Comparison of ENCODE assay signal across 10 mouse cellular contexts in the genomic region with DNA sequence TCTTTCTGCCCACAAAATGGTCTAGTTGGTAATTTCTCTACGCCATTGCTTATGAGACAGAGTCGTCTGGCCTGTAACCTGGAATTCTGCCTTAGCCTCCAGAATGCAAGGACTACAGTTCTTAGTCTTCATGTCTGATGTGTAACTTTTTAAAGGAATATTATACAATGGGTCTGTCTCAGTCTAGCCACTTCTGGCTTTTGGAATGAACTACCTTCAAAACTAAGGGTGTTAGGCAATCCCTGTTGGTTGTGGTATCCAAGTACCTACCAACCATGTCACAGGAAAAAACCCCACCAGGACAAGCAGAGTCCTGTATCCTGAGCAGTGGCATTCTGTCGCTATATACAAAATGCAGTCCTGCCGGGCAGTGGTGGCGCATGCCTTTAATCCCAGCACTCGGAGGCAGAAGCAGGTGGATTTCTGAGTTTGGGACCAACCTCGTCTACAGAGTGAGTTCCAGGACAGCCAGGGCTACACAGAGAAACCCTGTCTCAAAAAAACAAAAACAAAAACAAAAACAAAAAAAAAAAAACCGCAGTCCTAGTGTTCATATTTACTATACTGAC. TPM values are rescaled to one million over a fixed set of nuclear protein-coding genes. Genes with fewer than 3 reads are reported as not detected.
DNase-seq lines count a peak whose midpoint lies in the region; ATAC-seq and TF ChIP-seq lines count a peak whose summit lies in the region.
"Had no signal": no experiment of that assay in that cellular context is flagged by ENCODE, and none has a peak within 500 bp of the region (broad histone marks: within the 10 kb centered on the region; RNA-seq: fewer than 3 reads in every experiment).

No protein-coding gene starts in this region.

- H3K27me3 ChIP-seq in kidney, postnatal 0 days (ENCODE audit: insufficient read depth, low read length) = no peaks in the 10 kb centered on the region
- H3K27me3 ChIP-seq in embryonic facial prominence, embryonic 13.5 days = peaks cover 5% of the 10 kb centered on the region; the same call in 1 of the 2 replicates
- H3K27me3 ChIP-seq in intestine, embryonic 14.5 days (replicated peaks; ENCODE audit: control insufficient read depth, insufficient read depth, low read length) = no peaks in the 10 kb centered on the region
- H3K27me3 ChIP-seq in neural tube, embryonic 12.5 days (replicated peaks) = no peaks in the 10 kb centered on the region

- 81% methylated on average over 8 of the region's 8 CpGs for WGBS in kidney, postnatal 0 days
- WGBS in embryonic facial prominence, embryonic 13.5 days = 69% methylated on average over 8 of the region's 8 CpGs
- WGBS in intestine, embryonic 14.5 days = 75% methylated on average over 8 of the region's 8 CpGs
- WGBS in neural tube, embryonic 12.5 days = 80% methylated on average over 8 of the region's 8 CpGs

- H3K9me3 ChIP-seq in kidney, postnatal 0 days (replicated peaks; ENCODE audit: low read length) = no peaks in the 10 kb centered on the region
- no peaks in the 10 kb centered on the region for H3K9me3 ChIP-seq in embryonic facial prominence, embryonic 13.5 days
- H3K9me3 ChIP-seq in intestine, embryonic 14.5 days (ENCODE audit: control insufficient read depth, low read length) = no peaks in the 10 kb centered on the region
- H3K9me3 ChIP-seq in neural tube, embryonic 12.5 days = no peaks in the 10 kb centered on the region

- peak overlapping the region; percentile 54; the same call in 1 of the 2 replicates for H3K4me2 ChIP-seq in kidney, postnatal 0 days (ENCODE audit: low read length)
- peak overlapping the region; percentile 56 for H3K4me2 ChIP-seq in embryonic facial prominence, embryonic 13.5 days
- peak overlapping the region; percentile 58 for H3K4me2 ChIP-seq in intestine, embryonic 14.5 days (ENCODE audit: low read length)
- peak overlapping the region; percentile 57 for H3K4me2 ChIP-seq in neural tube, embryonic 12.5 days (replicated peaks)

- H3K4me1 ChIP-seq in kidney, postnatal 0 days (replicated peaks; ENCODE audit: insufficient read depth, low read length) = peaks cover 18% of the 10 kb centered on the region
- peaks cover 25% of the 10 kb centered on the region for H3K4me1 ChIP-seq in embryonic facial prominence, embryonic 13.5 days
- peaks cover 9% of the 10 kb centered on the region for H3K4me1 ChIP-seq in intestine, embryonic 14.5 days (replicated peaks; ENCODE audit: control insufficient read depth, insufficient read depth, low read length)
- peaks cover 23% of the 10 kb centered on the region for H3K4me1 ChIP-seq in neural tube, embryonic 12.5 days

- 0 out of 2 replicates have a peak, but pooled peaks cover 4% of the 10 kb centered on the region for H3K36me3 ChIP-seq in kidney, postnatal 0 days (ENCODE audit: insufficient read depth, low read length)
- H3K36me3 ChIP-seq in embryonic facial prominence, embryonic 13.5 days = peaks cover 9% of the 10 kb centered on the region
- H3K36me3 ChIP-seq in intestine, embryonic 14.5 days (ENCODE audit: control insufficient read depth, insufficient read depth, low read length) = peaks cover 9% of the 10 kb centered on the region; the same call in 1 of the 2 replicates
- H3K36me3 ChIP-seq in neural tube, embryonic 12.5 days = peaks cover 5% of the 10 kb centered on the region; the same call in 1 of the 2 replicates

- H3K4me3 ChIP-seq in kidney, postnatal 0 days (replicated peaks; ENCODE audit: low read depth, low read length) = no peak overlapping the region; the same call in 1 of the 2 replicates
- peak overlapping the region; percentile 88 for H3K4me3 ChIP-seq in embryonic facial prominence, embryonic 13.5 days
- H3K4me3 ChIP-seq in intestine, embryonic 14.5 days (ENCODE audit: low read depth, low read length) = no peak overlapping the region
- H3K4me3 ChIP-seq in neural tube, embryonic 12.5 days = peak overlapping the region; percentile 48; the same call in 1 of the 2 replicates

- no peak for ATAC-seq in kidney, postnatal 0 days (replicated peaks; ENCODE audit: low FRiP score, low read depth)
- ATAC-seq in embryonic facial prominence, embryonic 13.5 days (ENCODE audit: insufficient number of reproducible peaks, insufficient read depth, low FRiP score, low TSS enrichment, low read depth) = no peak
- no peak for ATAC-seq in intestine, embryonic 14.5 days (replicated peaks; ENCODE audit: low FRiP score, low TSS enrichment, low read depth)
- ATAC-seq in neural tube, embryonic 12.5 days (ENCODE audit: low FRiP score, low read depth) = no peak
- ATAC-seq: activated CD4-positive, CD25-positive, alpha-beta regulatory T cell, adult 4 months had no signal

- no peak for TF ChIP-seq CTCF in kidney, postnatal 0 days (IDR thresholded peaks at IDR 0.05; ENCODE audit: low read depth)

- no peak for DNase-seq in kidney, postnatal 0 days (ENCODE audit: low spot score)
- no peak for DNase-seq in kidney, postnatal 4 days
- no peak for DNase-seq in intestine, embryonic 14.5 days (ENCODE audit: low spot score)
- DNase-seq in thymus, postnatal 4 days = no peak
- no peak for DNase-seq in thymus, postnatal 36 days
- no peak for DNase-seq in ovary, postnatal 36 days (ENCODE audit: low spot score)

- H3K27ac ChIP-seq in kidney, postnatal 0 days = peak overlapping the region; percentile 97
- peak overlapping the region; percentile 99 for H3K27ac ChIP-seq in embryonic facial prominence, embryonic 13.5 days
- H3K27ac ChIP-seq in intestine, embryonic 14.5 days (ENCODE audit: low read depth) = peak overlapping the region; percentile 93
- 0 out of 2 replicates have a peak overlapping the region, but pooled peaks have one; percentile 91 for H3K27ac ChIP-seq in neural tube, embryonic 12.5 days

- H3K9ac ChIP-seq in kidney, postnatal 0 days (ENCODE audit: low read depth, low read length) = peak overlapping the region; percentile 18; the same call in 1 of the 2 replicates
- H3K9ac ChIP-seq in embryonic facial prominence, embryonic 13.5 days = no peak overlapping the region
- peak overlapping the region; percentile 50 for H3K9ac ChIP-seq in intestine, embryonic 14.5 days (ENCODE audit: low read length)
- H3K9ac ChIP-seq in neural tube, embryonic 12.5 days = no peak overlapping the region

RNA-seq across cellular contexts. Expression of a gene that starts 1.4 kb away (rescaled TPM):
- 339 and 384 TPM in 2 replicates for polyA plus RNA-seq in kidney, postnatal 0 days (2015; fragmentation: Nextera tagmentation; extraction: Ambion mirVana)
- 409 and 438 TPM in 2 replicates for polyA plus RNA-seq in embryonic facial prominence, embryonic 13.5 days (2015; fragmentation: Nextera tagmentation; extraction: Ambion mirVana)
- 524 and 576 TPM in 2 replicates for polyA plus RNA-seq in intestine, embryonic 14.5 days (2014; fragmentation: Nextera tagmentation; extraction: Ambion mirVana)
- polyA plus RNA-seq in neural tube, embryonic 12.5 days (2016; fragmentation: Nextera tagmentation; extraction: Ambion mirVana) = 424 and 437 TPM in 2 replicates

RNA-seq across cellular contexts. Expression of a gene that starts 7.3 kb away (rescaled TPM):
- polyA plus RNA-seq in kidney, postnatal 0 days (2015; fragmentation: Nextera tagmentation; extraction: Ambion mirVana) = 0.28 and 0.62 TPM in 2 replicates
- polyA plus RNA-seq in embryonic facial prominence, embryonic 13.5 days (2015; fragmentation: Nextera tagmentation; extraction: Ambion mirVana) = not detected in 2 replicates
- polyA plus RNA-seq in intestine, embryonic 14.5 days (2014; fragmentation: Nextera tagmentation; extraction: Ambion mirVana) = 0.51 TPM in 1 of 2 replicates, not detected in the other
- not detected in 2 replicates for polyA plus RNA-seq in neural tube, embryonic 12.5 days (2016; fragmentation: Nextera tagmentation; extraction: Ambion mirVana)
- polyA plus RNA-seq: activated CD4-positive, CD25-positive, alpha-beta regulatory T cell, adult 4 months had no signal

RNA-seq across cellular contexts. Expression of a gene that starts 8.3 kb away (rescaled TPM):
- polyA plus RNA-seq in kidney, postnatal 0 days (2015; fragmentation: Nextera tagmentation; extraction: Ambion mirVana) = 1.5 and 1.6 TPM in 2 replicates
- polyA plus RNA-seq in embryonic facial prominence, embryonic 13.5 days (2015; fragmentation: Nextera tagmentation; extraction: Ambion mirVana) = not detected in 2 replicates
- 0.26 and 0.38 TPM in 2 replicates for polyA plus RNA-seq in intestine, embryonic 14.5 days (2014; fragmentation: Nextera tagmentation; extraction: Ambion mirVana)
- polyA plus RNA-seq in neural tube, embryonic 12.5 days (2016; fragmentation: Nextera tagmentation; extraction: Ambion mirVana) = not detected in 2 replicates
- polyA plus RNA-seq: activated CD4-positive, CD25-positive, alpha-beta regulatory T cell, adult 4 months; gonadal fat pad, adult 2 months had no signal

RNA-seq across cellular contexts. Expression of a gene that starts 10.7 kb away (rescaled TPM):
- 0.16 and 0.28 TPM in 2 replicates for polyA plus RNA-seq in kidney, postnatal 0 days (2015; fragmentation: Nextera tagmentation; extraction: Ambion mirVana)
- polyA plus RNA-seq in embryonic facial prominence, embryonic 13.5 days (2015; fragmentation: Nextera tagmentation; extraction: Ambion mirVana) = not detected in 2 replicates
- polyA plus RNA-seq in intestine, embryonic 14.5 days (2014; fragmentation: Nextera tagmentation; extraction: Ambion mirVana) = not detected in 2 replicates
- polyA plus RNA-seq in neural tube, embryonic 12.5 days (2016; fragmentation: Nextera tagmentation; extraction: Ambion mirVana) = not detected in 2 replicates
- polyA plus RNA-seq: activated CD4-positive, CD25-positive, alpha-beta regulatory T cell, adult 4 months had no signal

RNA-seq across cellular contexts. Expression of a gene that starts 11.5 kb away (rescaled TPM):
- polyA plus RNA-seq in kidney, postnatal 0 days (2015; fragmentation: Nextera tagmentation; extraction: Ambion mirVana) = 0.29 and 0.43 TPM in 2 replicates
- polyA plus RNA-seq in embryonic facial prominence, embryonic 13.5 days (2015; fragmentation: Nextera tagmentation; extraction: Ambion mirVana) = 0.15 TPM in 1 of 2 replicates, not detected in the other
- 0.18 TPM in 1 of 2 replicates, not detected in the other for polyA plus RNA-seq in intestine, embryonic 14.5 days (2014; fragmentation: Nextera tagmentation; extraction: Ambion mirVana)
- polyA plus RNA-seq in neural tube, embryonic 12.5 days (2016; fragmentation: Nextera tagmentation; extraction: Ambion mirVana) = not detected in 2 replicates
- polyA plus RNA-seq: activated CD4-positive, CD25-positive, alpha-beta regulatory T cell, adult 4 months had no signal

Comparison
In these comparisons a context has a peak if more than half of its experiments do, and no peak if none do; other contexts are left out.
1. H3K4me3 ChIP-seq: peak in embryonic facial prominence, embryonic 13.5 days (single experiment) and neural tube, embryonic 12.5 days (single experiment); none in kidney, postnatal 0 days (single experiment) and intestine, embryonic 14.5 days (single experiment).
2. H3K9ac ChIP-seq: peak in kidney, postnatal 0 days (single experiment) and intestine, embryonic 14.5 days (single experiment); none in embryonic facial prominence, embryonic 13.5 days (single experiment) and neural tube, embryonic 12.5 days (single experiment).
3. Peak in every context shown above with its lines, with median percentiles within 50 percentile points of each other: H3K27ac ChIP-seq and H3K4me2 ChIP-seq.